Mouse (Mus musculus) limb, embryonic 13.5 days (tissue): ENCODE data around the gene Gramd4. TPM values are rescaled to one million over a fixed set of nuclear protein-coding genes. Genes with fewer than 3 reads are reported as not detected.

Source experiments
- ATAC-seq: fragments of 200-750 bp; cut with Nextera tagmentation; 2 replicates; pipeline ENCODE4 v1.8.0; 2017; ENCODE audit warnings: low read depth, moderate number of reproducible peaks, moderate TSS enrichment; ENCODE audit not compliant: low FRiP score
- H3K27ac ChIP-seq: fragments of 300-500 bp; sonication (generic); 2 replicates; pipeline ENCODE4 v1.5.1; 2015; ENCODE audit warnings: inconsistent platforms, mild to moderate bottlenecking, moderate library complexity
- H3K27me3 ChIP-seq: fragments of 300-500 bp; sonication (generic); 2 replicates; pipeline ENCODE4 v1.6.1; 2015; ENCODE audit warnings: mild to moderate bottlenecking, inconsistent platforms
- H3K36me3 ChIP-seq: fragments of 300-500 bp; sonication (generic); 2 replicates; pipeline ENCODE4 v1.6.1; 2015; ENCODE audit warnings: inconsistent platforms, mild to moderate bottlenecking, moderate library complexity
- H3K4me1 ChIP-seq: fragments of 300-500 bp; sonication (generic); 2 replicates; pipeline ENCODE4 v1.6.1; 2015; ENCODE audit warnings: inconsistent platforms
- H3K4me2 ChIP-seq: fragments of 300-500 bp; sonication (generic); replicated peaks from 2 replicates; pipeline ENCODE4 v1.6.1; 2015; ENCODE audit warnings: inconsistent platforms, mild to moderate bottlenecking, moderate library complexity
- H3K4me3 ChIP-seq: fragments of 300-500 bp; sonication (generic); 2 replicates; pipeline ENCODE4 v1.5.1; 2015; ENCODE audit warnings: moderate library complexity, mild to moderate bottlenecking, inconsistent platforms
- H3K9ac ChIP-seq: fragments of 300-500 bp; sonication (generic); 2 replicates; pipeline ENCODE4 v1.6.1; 2015; ENCODE audit warnings: mild to moderate bottlenecking, inconsistent platforms
- H3K9me3 ChIP-seq: fragments of 300-500 bp; sonication (generic); 2 replicates; pipeline ENCODE4 v1.6.1; 2016; ENCODE audit warnings: inconsistent platforms
- WGBS: fragments of 180-500 bp; shearing (Covaris S2); methylation state at CpG from one replicate; pipeline ENCODE4 v1.1.7; 2015; 5-methylcytosine and 5-hydroxymethylcytosine counted together
- polyA plus RNA-seq: library from polyadenylated mRNA; unstranded; fragments of >200 nt; fragmentation: Nextera tagmentation; extraction: Ambion mirVana; gene quantifications from 2 replicates; pipeline ENCODE4 v1.2.1, GENCODE M21; 2015

Gene Gramd4
- polyA plus RNA-seq, 1 experiment from 2014 or later, result 15.3 TPM

DNA sequence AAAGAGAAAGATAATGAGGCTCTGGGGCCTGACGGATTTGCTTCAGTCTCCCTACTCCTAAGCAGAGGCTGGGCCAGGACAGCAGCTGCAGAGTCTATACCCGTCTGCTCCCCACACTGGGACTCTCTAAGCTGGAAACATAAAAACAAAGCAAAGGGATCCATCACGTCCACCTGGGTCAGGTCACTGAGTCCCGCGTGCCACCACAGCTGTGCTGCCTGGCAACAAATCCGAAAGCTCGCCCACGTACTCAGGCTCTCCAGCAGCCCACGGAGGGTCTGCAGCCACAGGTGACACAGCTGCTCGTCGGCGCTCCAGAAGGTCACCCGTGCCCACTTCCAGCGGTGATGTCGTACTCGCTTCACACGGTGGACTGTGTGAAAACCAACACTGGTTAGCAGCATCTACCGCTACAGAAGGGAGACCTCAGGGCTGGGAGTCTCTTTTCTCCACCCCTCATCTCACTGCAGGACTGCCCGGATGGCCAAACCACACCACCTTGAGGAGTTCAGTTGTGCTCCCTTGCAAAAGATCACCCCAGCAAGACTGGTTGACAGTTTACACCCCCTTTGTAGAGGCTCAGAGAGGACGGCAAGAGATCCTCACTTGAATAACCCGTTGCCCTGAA, 107.3 kb downstream of the Gramd4 start:
- H3K27me3 ChIP-seq, result no peaks in the 10 kb centered on the region
- H3K27ac ChIP-seq, result no peak overlapping the region
- no peak for ATAC-seq
- peaks cover 36% of the 10 kb centered on the region for H3K36me3 ChIP-seq
- H3K4me1 ChIP-seq, result peaks cover 24% of the 10 kb centered on the region
- no peak overlapping the region for H3K4me2 ChIP-seq
- no peaks in the 10 kb centered on the region for H3K9me3 ChIP-seq
- no peak overlapping the region for H3K4me3 ChIP-seq
- H3K9ac ChIP-seq, result no peak overlapping the region
- 70% methylated on average over 21 of the region's 21 CpGs for WGBS

DNA sequence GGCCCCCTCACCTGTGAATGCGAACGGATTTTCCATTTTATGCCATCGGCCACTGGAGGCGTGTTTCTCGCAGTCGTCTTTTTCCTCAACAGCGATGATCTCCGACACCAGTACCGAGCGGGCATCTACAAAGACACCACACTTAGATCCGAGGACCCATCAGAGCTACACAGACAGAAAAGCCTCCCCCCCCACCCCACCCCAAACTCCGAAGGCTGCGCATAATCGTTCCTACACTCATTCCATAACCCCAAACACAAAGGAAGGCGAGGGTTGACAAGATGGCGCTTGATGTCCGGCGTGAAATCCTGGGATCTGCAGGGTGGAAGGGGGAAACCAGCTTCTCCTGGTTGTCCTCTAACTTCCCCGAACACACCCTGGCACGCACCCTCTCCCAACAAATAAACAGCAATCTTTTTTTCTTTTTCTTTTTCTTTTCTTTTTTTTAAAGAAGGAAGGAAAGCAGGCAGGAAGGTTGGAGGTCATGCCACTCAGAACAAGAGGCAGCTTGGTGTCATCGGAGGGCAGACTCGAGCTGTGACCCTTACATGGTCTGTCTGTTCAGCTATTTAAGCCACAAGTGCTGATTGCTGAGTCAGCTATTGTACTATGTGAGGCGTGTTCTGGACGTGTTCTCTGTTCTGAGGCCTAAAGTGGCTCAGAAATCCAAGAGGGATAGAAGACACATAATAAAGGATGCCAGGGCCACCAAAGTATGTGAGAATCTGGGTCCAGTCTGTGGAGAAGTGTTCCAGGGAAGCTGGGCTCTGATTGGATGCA, 108.5 kb downstream of the Gramd4 start:
- no peak overlapping the region for H3K9ac ChIP-seq
- ATAC-seq, result no peak
- peaks cover 36% of the 10 kb centered on the region for H3K36me3 ChIP-seq
- no peaks in the 10 kb centered on the region for H3K9me3 ChIP-seq
- no peaks in the 10 kb centered on the region for H3K27me3 ChIP-seq
- H3K27ac ChIP-seq, result no peak overlapping the region
- peaks cover 24% of the 10 kb centered on the region for H3K4me1 ChIP-seq
- H3K4me2 ChIP-seq, result no peak overlapping the region
- WGBS, result 91% methylated on average over 24 of the region's 24 CpGs
- no peak overlapping the region for H3K4me3 ChIP-seq

DNA sequence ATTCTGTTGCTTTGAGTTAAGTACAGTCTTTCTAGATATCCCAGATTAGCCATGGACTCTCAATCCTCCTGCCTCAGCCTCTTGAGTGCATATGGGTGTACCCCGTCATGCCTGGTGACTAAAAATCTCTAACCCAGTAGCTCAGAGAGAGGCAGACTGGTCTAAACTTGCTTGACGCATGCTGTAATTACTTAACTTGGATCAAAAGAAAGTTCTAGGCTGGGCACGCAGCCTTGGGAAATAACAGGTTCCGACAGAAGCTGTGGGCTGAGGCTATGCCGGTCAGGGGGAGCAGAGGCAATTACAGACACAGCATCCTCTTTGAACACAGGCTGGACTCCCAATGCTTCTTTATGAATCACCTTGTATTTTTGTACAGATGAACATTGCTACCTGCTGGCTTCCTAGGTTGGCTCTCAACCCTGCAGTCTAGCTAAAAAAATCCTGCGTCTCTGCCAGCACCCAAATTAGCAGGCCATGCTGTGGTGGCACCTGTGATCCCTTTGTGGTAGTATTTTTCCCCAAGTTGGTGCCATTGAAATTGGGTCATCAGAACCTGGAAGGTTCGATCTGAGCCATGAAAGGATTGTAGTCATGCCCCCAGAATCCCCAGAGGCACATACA, 109.6 kb downstream of the Gramd4 start:
- Histone ChIP-seq H3K36me3 (peaks cover 25% of the 10 kb centered on the region), H3K9me3 (no peaks in the 10 kb centered on the region), H3K27me3 (no peaks in the 10 kb centered on the region), H3K4me3 (no peak overlapping the region), H3K4me2 (no peak overlapping the region), H3K27ac (no peak overlapping the region), H3K4me1 (peaks cover 35% of the 10 kb centered on the region), H3K9ac (no peak overlapping the region)
- no peak for ATAC-seq
- WGBS, result 87% methylated on average over 7 of the region's 7 CpGs

DNA sequence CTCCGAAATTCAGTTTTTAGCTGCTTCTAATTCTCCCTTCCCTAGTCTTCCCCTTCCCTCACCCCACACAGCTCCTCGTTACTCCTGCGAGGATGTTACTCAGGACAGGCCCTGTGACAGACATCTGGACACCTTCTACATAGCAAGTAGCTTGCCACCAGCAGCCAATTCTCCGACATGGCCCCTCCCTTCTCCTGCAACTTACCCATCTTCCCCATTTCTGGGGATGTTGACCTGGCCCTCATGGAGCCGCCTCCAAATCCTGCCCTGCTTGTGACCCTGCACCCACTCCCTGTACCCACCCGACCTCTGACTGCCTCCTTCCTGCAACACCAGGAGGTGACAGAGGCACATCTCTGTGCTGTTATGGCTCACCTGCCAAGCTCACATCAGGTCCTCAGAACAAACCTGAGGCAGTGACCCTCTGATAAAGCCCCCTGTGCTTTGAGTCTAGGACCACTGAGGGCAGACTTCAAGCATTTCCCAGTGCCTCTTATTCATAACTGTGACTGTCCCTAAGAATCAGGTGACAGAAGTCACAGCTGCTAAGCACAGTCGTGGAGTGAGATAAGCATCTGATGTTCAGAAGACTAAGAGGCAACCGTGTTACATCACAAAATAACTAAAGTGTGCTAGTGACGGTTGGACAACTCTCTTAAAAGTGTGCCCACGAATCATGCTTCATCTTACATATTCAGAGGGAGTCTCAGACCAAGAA, 110.5 kb downstream of the Gramd4 start:
- 71% methylated on average over 10 of the region's 10 CpGs for WGBS
- Histone ChIP-seq H3K4me3 (no peak overlapping the region), H3K27ac (no peak overlapping the region), H3K27me3 (no peaks in the 10 kb centered on the region), H3K4me2 (no peak overlapping the region), H3K9ac (no peak overlapping the region), H3K4me1 (peaks cover 43% of the 10 kb centered on the region), H3K9me3 (no peaks in the 10 kb centered on the region), H3K36me3 (peaks cover 19% of the 10 kb centered on the region)
- no peak for ATAC-seq

DNA sequence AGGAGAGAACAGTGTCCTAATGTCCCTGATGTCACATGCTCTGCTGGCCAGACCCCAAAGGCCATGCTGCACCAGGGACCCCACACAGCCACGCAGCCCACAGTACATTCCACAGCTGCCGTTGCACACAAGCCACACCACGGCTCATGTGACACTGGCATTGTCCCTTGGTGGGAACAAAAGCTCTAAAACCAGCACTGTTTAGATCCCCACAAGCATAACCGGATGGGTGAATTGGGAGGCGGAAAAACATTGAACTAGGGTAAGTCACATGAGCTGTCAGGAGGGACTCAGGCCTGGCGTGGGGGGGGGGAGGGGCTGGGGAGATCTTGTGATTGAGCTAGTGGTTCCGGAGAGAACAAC, 111.0 kb downstream of the Gramd4 start:
- no peak overlapping the region for H3K27ac ChIP-seq
- H3K27me3 ChIP-seq, result no peaks in the 10 kb centered on the region
- ATAC-seq, result no peak
- no peaks in the 10 kb centered on the region for H3K9me3 ChIP-seq
- H3K4me3 ChIP-seq, result no peak overlapping the region
- 59% methylated on average over 7 of the region's 7 CpGs for WGBS
- no peak overlapping the region for H3K9ac ChIP-seq
- peaks cover 48% of the 10 kb centered on the region for H3K4me1 ChIP-seq
- H3K4me2 ChIP-seq, result no peak overlapping the region
- H3K36me3 ChIP-seq, result peaks cover 15% of the 10 kb centered on the region

DNA sequence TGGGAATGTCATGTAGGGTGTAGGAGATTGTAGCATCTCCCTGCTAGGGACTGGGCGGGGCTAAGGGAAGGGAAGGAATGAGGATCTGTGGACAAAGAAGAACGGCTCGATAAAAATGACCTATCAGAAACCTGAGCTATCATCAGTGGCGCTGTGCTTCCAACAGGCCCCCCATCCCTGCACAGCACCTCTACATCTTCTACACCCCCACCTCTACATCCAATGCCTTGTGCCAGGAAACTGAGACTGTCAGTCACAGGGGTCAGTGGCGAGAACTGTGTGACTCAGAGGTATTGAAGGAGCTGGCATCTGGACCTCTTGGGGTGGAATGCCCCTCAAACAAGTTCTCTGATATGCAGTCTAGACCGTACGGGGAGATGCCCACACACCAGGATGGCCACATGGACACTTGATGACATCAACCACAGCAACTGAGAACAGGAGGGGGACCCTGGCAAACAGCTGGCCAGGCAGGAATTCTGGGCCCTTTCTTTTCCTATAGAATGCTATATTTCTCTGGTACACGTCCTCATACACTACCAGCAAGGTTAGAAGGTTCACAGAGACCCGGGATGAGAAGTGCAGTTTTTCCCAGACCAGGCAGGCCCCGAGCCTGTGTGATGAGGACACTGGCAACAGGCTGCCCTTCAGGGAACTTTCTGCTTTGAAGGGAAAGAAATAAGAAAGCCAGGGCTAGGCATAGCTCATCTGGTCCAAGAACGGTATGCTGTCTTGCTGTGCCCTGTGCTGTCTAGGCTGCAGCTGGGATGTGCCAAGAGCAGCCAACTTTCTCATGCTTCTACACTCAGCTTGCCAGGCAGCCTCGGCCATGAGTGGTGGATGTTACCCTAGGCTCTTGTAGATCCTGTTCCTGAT, 111.7 kb downstream of the Gramd4 start:
- H3K36me3 ChIP-seq, result peaks cover 10% of the 10 kb centered on the region
- peaks cover 55% of the 10 kb centered on the region for H3K4me1 ChIP-seq
- no peak overlapping the region for H3K4me3 ChIP-seq
- H3K4me2 ChIP-seq, result no peak overlapping the region
- H3K27ac ChIP-seq, result no peak overlapping the region
- no peaks in the 10 kb centered on the region for H3K27me3 ChIP-seq
- no peak overlapping the region for H3K9ac ChIP-seq
- H3K9me3 ChIP-seq, result no peaks in the 10 kb centered on the region
- 80% methylated on average over 12 of the region's 12 CpGs for WGBS
- 0 out of 2 replicates have a peak, but pooled peaks have one; percentile 9 for ATAC-seq

DNA sequence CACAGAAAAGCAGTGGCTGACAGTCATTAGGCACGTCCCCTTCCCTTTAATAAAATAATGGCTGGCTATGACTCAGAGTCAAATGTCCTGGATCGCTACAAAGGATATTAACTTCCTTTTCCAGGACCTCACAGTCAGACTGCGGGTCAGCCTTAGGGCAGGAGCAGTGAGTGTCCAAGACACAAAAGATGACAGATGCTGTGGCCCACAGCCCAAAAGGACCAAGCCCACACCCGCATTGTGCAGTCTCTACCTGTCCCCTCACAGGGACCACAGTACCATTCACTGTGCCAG, 112.3 kb downstream of the Gramd4 start:
- no peak overlapping the region for H3K9ac ChIP-seq
- no peak overlapping the region for H3K27ac ChIP-seq
- 78% methylated on average over 4 of the region's 4 CpGs for WGBS
- H3K9me3 ChIP-seq, result no peaks in the 10 kb centered on the region
- H3K4me3 ChIP-seq, result no peak overlapping the region
- ATAC-seq, result no peak
- peaks cover 6% of the 10 kb centered on the region for H3K36me3 ChIP-seq
- H3K27me3 ChIP-seq, result no peaks in the 10 kb centered on the region
- H3K4me2 ChIP-seq, result no peak overlapping the region
- H3K4me1 ChIP-seq, result peaks cover 58% of the 10 kb centered on the region

DNA sequence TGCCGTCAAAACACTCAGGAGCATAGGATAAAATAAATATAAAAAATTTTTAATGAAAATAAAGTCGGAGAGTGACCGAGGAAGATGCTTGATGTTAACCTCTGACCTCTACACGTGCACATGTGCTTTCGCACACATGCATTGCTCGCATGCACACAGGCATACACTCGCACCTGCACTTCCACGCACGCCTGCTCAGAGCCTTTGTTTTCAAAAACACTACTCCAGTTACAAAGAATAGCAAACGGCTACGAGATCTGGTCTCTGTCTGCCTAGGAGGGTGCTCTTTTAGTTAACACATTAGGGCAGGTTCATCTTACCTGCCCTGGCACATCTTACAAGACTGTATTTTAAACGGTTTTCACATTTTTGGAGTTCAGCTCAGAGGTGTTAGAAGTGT, 113.8 kb downstream of the Gramd4 start:
- no peak overlapping the region; the same call in 1 of the 2 replicates for H3K27ac ChIP-seq
- no peak overlapping the region for H3K4me3 ChIP-seq
- H3K4me1 ChIP-seq, result peaks cover 69% of the 10 kb centered on the region
- H3K27me3 ChIP-seq, result no peaks in the 10 kb centered on the region
- 66% methylated on average over 12 of the region's 12 CpGs for WGBS
- no peaks in the 10 kb centered on the region; the same call in 1 of the 2 replicates for H3K36me3 ChIP-seq
- H3K9ac ChIP-seq, result no peak overlapping the region
- H3K4me2 ChIP-seq, result no peak overlapping the region
- no peaks in the 10 kb centered on the region for H3K9me3 ChIP-seq
- no peak for ATAC-seq

DNA sequence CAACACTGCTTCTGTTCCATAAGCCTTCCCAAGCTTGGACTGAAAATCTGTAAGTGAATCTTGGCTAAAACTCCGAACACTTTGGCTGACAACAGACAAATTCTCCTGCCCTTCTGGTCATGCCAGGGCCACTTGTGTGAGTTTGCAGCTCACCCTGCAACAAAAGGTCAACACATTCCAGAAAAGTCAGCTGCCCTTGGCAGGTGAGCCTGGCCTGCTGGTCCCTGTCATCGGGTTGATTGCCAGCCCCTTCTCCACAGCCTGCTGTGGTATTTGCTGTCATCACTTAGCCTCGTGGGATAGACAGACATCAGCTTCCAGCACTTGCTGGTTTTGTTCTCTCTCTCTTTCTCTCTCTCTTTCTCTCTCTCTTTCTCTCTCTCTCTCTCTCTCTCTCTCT, 114.6 kb downstream of the Gramd4 start:
- 49% methylated on average over 3 of the region's 3 CpGs for WGBS

DNA sequence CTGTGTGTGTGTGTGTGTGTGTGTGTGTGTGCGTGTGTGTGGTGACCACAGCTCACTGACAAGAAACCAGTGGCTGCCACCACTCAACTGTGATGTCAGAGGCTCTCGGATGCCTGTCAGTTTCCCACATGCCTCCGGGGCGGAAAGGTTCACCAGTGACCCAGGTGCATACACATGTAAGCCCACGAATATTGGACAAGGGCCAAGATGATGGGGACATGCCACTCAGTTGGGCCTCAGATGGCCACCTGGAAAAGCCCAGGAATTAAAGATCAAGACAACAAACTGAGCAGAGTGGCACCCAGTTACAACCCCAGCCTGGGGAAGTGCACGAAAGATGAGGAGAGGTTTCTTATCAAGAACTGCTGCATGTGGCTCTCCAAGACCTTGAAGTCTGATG, 115.0 kb downstream of the Gramd4 start:
- H3K4me1 ChIP-seq, result peaks cover 69% of the 10 kb centered on the region
- no peak for ATAC-seq
- no peak overlapping the region for H3K4me2 ChIP-seq
- no peaks in the 10 kb centered on the region; the same call in 1 of the 2 replicates for H3K36me3 ChIP-seq
- no peak overlapping the region for H3K27ac ChIP-seq
- no peak overlapping the region for H3K9ac ChIP-seq
- H3K4me3 ChIP-seq, result no peak overlapping the region
- 64% methylated on average over 6 of the region's 6 CpGs for WGBS
- no peaks in the 10 kb centered on the region for H3K9me3 ChIP-seq
- no peaks in the 10 kb centered on the region for H3K27me3 ChIP-seq

More for the DNA sequence above, 114.6 kb downstream of the Gramd4 start:
- Histone ChIP-seq H3K9me3 (no peaks in the 10 kb centered on the region), H3K27me3 (no peaks in the 10 kb centered on the region), H3K4me1 (peaks cover 69% of the 10 kb centered on the region), H3K27ac (no peak overlapping the region), H3K9ac (no peak overlapping the region), H3K36me3 (no peaks in the 10 kb centered on the region; the same call in 1 of the 2 replicates), H3K4me2 (no peak overlapping the region), H3K4me3 (no peak overlapping the region)
- ATAC-seq, result no peak

DNA sequence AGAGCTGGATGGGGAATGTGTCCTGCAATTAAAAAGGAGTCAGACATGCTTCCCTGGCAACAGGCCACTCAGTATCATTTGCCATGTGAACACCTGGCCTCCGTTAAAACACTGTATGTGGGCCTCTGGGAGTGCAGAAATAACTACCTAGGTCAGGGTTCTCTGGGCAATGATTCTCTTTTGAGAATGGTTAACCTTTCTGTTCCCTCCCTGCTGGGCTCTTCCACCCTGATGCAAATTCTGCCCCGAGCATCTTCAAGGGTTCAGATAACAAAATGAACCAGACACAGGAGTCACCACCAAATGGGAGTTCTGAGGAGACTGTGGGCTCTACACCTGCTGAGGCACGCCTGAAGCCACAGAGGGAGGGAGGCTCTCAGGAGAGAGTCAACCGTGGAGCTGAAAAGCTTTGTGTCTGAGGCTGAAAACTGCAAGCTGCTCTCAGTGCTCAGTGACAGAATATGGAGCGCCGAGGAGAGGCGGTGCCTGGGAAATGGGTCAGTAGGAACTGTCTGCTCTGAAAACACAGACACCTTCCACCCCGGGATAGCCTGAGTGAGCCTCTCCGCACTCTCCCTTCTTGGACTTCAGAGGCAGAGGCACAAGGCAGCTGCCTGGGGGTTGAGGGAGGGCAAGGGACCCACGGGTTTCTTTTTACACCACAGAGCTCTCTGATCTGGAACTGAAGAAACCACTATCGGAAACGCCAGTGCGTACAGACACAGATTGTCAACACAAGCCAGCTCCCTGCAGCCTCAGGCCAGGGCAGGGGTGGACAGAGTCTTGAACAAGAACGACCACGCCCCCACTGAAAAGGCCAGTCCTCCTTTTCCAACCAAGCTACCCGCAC, 115.9 kb downstream of the Gramd4 start:
- Histone ChIP-seq H3K4me3 (no peak overlapping the region), H3K27me3 (no peaks in the 10 kb centered on the region), H3K4me1 (peaks cover 63% of the 10 kb centered on the region), H3K27ac (no peak overlapping the region; the same call in 1 of the 2 replicates), H3K9ac (no peak overlapping the region), H3K36me3 (no peaks in the 10 kb centered on the region; the same call in 1 of the 2 replicates), H3K4me2 (0 out of 2 replicates have a peak overlapping the region, but pooled peaks have one; percentile 3), H3K9me3 (no peaks in the 10 kb centered on the region)
- ATAC-seq, result no peak
- WGBS, result 33% methylated on average over 16 of the region's 16 CpGs
